Mouse (Mus musculus): ENCODE measurements around the gene Olfr670.
A peak's percentile ranks its signal among the peaks of the same experiment; 100 is the strongest.
"Not testable (repeated sequence)": the region's sequence is repeated elsewhere in the genome, so short reads cannot be mapped to it uniquely, and the experiment has no call there.

Olfr670 gene

DNA sequence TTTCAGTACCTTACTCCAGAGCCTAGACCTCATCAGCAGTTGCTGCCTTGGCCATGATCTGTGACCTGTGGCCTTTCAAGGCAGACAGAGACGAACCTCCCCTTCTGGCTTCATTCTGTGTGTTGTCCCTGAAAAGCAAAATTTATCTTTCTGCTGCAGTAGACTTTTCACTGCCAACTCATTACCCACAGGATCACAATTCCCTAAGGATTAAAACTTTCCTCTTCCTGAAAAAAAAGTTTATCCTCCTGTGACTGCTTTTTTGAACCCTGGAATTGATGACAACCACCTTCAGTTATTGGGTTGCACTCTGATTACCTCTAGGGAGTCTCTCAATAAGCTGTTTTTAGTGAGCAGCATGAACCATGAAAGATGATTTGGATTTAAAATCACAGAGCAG, at the start of gene Olfr670:
TSS of gene Olfr670 (minus strand) at position 101 of the 400 bp plus-strand sequence.
- peak; percentile 11 for DNase-seq (ENCODE audit: low spot score)

DNA sequence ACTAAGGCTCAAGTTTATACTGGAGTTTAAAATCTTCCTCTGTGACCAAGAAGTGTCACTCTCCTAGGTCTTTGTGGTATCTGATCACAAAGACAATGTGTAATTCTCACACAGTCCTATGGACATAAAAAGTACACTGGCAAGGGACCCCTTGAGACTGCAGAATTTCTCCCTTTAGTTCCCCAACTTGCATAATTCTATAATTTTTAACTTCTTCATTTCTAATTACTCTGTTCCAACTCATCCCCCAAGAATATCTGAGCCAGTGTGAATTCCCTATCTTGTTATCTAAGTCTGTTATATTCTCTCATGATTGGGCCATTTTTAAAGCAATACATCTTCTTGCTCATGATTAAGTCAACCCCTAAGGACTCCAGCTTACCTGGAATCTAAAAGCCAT, 39.5 kb upstream of the Olfr670 start, which contains the start of gene Olfr672:
TSS of gene Olfr672 (minus strand) at position 101 of the 400 bp plus-strand sequence.
- no peak for DNase-seq (ENCODE audit: low spot score)

DNA sequence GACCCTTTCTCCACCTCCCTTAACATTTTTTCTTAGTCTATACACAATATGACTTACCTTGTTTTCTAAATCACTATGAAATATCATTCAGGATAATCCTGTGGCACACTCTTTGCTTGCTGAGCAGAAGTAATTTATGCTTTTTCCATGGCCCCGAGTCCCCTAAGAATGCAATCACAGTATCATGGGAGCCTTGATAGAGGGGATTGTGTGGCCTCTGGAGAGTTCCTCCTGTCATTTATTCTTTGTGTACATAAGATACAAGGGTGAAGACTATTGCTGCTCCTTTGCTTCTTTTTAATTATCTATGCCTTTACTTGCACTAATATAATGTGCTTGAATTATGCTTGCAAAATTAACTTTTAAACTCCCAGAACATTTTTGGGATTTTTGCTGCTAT, 16.6 kb upstream of the Olfr670 start, which contains the start of gene Olfr671:
TSS of gene Olfr671 (minus strand) at position 101 of the 400 bp plus-strand sequence.
- no peak for DNase-seq (ENCODE audit: low spot score)

DNA sequence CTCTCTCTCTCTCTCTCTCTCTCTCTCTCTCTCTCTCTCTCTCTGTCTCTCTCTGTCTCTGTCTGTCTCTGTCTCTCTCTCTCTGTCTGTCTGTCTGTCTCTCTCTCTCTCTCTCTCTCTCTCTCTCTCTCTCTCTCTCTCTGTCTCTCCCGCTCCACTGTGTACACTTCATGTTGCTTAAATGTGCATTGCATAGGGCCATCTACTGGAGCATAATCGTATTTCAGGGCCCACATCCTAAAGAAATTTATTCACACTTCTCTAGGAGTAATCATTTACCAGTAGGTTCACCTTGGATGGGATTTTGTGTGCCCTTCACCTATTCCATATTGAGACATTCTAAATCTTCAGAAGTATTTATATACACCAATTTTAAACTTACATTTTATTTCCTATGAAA, 10.1 kb upstream of the Olfr670 start:
- peak; percentile 37 for DNase-seq (ENCODE audit: low spot score)

DNA sequence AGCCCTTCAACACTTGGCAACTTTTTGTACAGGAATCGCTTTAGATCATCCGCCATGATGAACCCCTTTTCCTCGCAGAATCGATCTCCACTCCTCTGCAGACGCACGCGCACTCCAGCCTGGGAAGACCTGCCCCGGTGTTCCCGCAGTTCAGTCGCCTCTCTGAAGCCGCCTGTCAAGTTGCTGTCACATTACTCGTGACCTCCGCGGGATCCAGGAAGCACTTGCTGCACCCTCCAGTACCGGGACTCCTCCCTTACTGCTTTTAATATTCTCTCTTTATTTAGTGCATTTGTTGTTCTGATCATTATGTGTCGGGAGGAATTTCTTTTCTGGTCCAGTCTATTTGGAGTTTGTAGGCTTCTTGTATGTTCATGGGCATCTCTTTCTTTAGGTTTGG, 12.2 kb downstream of the Olfr670 start:
- DNase-seq (ENCODE audit: low spot score), result not testable (repeated sequence)

DNA sequence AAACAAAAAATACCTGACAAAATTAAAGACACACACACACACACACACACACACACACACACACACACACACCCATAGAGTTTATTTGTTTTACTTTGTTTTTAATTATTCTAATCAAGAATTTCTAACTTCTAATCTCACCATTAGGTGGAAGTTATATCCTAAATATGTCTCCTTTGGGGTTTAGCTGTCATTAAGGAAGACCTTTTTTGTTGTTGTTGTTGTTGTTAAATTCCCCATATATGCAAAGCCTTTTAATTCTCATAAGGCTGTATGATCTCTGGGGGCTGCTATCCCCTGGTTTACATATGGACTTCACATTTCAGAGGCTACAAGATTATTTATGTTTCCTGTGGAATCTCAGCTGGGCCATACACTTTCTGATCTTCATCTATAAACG, 28.5 kb downstream of the Olfr670 start, which contains the start of gene Olfr669:
TSS of gene Olfr669 (plus strand) at position 301 of the 400 bp plus-strand sequence.
- no peak for DNase-seq (ENCODE audit: low spot score)

DNA sequence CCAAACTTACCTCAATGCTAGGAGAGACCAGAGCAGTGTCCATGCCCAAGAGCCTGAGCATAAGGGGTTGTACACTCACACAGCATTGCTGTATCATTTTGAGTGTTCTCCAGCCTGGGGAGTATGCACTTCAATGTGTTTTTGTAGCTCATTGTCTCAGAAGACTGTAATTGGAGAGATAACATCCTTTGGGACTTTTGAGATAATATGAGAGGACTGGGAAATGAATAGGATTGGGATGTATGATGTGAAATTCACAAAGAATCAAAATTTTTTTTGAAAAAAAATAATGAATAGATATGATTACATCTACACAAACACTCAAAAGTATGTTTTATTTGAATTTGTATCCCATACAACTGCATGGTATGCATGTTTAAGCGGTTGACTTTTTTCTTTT, 34.5 kb downstream of the Olfr670 start, which contains the start of gene Olfr668:
TSS of gene Olfr668 (minus strand) at position 101 of the 400 bp plus-strand sequence.
- no peak for DNase-seq (ENCODE audit: low spot score)

DNA sequence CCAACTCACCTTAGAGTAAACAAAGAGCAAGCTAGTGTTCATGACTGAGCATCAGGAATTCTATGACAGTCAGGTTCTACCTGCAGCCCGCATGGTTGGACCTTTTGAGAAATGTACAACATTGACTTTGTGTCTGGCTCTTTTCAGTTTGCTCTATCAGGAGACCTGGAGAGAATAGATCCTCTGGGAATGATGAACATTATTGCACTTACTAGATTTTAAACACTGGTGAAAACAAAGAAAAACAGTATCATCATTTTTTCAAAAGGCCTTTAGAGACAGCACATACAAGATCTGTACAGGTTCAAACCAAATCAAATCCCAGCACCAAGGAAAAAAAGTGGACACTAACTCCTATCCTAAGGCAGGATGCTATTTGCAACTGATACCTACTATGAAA, 41.0 kb downstream of the Olfr670 start, which contains the start of gene Olfr667:
TSS of gene Olfr667 (minus strand) at position 101 of the 400 bp plus-strand sequence.
- no peak for DNase-seq (ENCODE audit: low spot score)

Data from adipocyte (in vitro differentiated cells).